Mouse (Mus musculus): ENCODE data around the gene Osbpl2.

DNA sequence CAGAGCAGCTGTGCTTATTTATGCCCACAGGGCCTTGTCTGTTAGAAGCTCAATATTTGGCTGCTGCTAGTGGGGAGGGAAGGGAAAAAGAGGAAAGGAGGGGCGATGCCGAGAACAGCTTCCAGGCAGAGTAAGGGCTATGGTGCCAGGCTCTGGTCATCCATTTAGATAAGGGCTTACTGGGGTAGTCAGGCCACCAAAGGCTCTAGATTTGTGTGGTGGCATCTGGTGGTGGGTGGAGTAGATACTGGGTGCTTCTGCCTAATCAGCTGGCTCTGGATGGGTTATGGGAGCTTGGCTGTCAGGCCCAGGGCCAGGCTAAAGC is 86.8 kb downstream of the Osbpl2 start:
- TF ChIP-seq POLR2A (IDR thresholded peaks at IDR 0.05; ENCODE audit: borderline replicate concordance, control insufficient read depth, low read depth, low read length): no peak
- TF ChIP-seq CTCF (IDR thresholded peaks at IDR 0.05; ENCODE audit: control insufficient read depth, insufficient read depth, low read length): no peak

Measured in bone marrow, adult 2 months (tissue).